Comparison of ENCODE assay signal across 8 mouse cellular contexts in the genomic region with DNA sequence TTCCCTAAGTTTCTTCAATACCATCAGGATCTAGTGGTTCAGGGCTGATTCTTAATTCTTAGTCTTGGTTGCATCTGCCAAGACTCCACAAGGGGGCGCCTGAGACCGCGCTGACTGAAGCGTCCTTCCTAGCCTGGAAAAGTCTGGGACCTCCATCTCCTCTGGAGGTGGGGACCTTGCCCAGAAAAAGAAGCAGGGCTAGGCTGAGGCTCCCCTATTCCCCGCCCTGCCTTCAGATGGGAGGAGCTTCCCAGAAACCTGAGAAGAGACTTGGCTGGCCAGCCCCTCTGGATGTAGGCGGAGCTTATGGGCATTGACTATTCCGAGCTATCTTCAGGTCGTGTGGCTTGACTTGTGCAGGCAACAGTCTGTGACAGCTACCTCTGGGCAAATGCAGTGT. TPM values are rescaled to one million over a fixed set of nuclear protein-coding genes. Genes with fewer than 3 reads are reported as not detected.
DNase-seq lines count a peak whose midpoint lies in the region; ATAC-seq lines count a peak whose summit lies in the region.

No protein-coding gene starts in this region.

- DNase-seq in 3134 (ENCODE audit: extremely low read depth, insufficient read length, low spot score): peak; percentile 60
- DNase-seq in adrenal gland, adult 18-20 months (ENCODE audit: low spot score in 2 of 2): peak; percentile 77 to 79
- peak; percentile 90 for DNase-seq in embryo, embryonic 9.5 days (ENCODE audit: extremely low spot score)
- DNase-seq in heart, adult 18-20 months: peak; percentile 93
- peak; percentile 88 for DNase-seq in kidney, adult 11 months

- peak overlapping the region; percentile 0; the same call in 1 of the 2 replicates for H3K4me2 ChIP-seq in limb, embryonic 15.5 days
- H3K4me2 ChIP-seq in stomach, embryonic 15.5 days: peak overlapping the region; percentile 30

- 0 out of 2 replicates have a peak, but pooled peaks cover 7% of the 10 kb centered on the region for H3K36me3 ChIP-seq in limb, embryonic 15.5 days
- no peaks in the 10 kb centered on the region for H3K36me3 ChIP-seq in stomach, embryonic 15.5 days

- peak; percentile 57; the same call in 1 of the 2 replicates for ATAC-seq in limb, embryonic 15.5 days (ENCODE audit: insufficient number of reproducible peaks, low FRiP score, low TSS enrichment, low read depth)
- peak; percentile 12 for ATAC-seq in monocyte, adult 5-6 weeks (replicated peaks; ENCODE audit: insufficient number of reproducible peaks, low FRiP score, low TSS enrichment, poor library complexity, severe bottlenecking)
- ATAC-seq in stomach, embryonic 15.5 days (ENCODE audit: insufficient read depth, low FRiP score, low read depth): peak; percentile 41

- no peak overlapping the region for H3K4me3 ChIP-seq in limb, embryonic 15.5 days
- H3K4me3 ChIP-seq in stomach, embryonic 15.5 days (replicated peaks): no peak overlapping the region

- H3K4me1 ChIP-seq in limb, embryonic 15.5 days: peaks cover 27% of the 10 kb centered on the region
- peaks cover 47% of the 10 kb centered on the region for H3K4me1 ChIP-seq in stomach, embryonic 15.5 days

- H3K9me3 ChIP-seq in limb, embryonic 15.5 days: no peaks in the 10 kb centered on the region
- no peaks in the 10 kb centered on the region for H3K9me3 ChIP-seq in stomach, embryonic 15.5 days

- H3K27me3 ChIP-seq in limb, embryonic 15.5 days: 0 out of 2 replicates have a peak, but pooled peaks cover 3% of the 10 kb centered on the region
- H3K27me3 ChIP-seq in stomach, embryonic 15.5 days (replicated peaks): no peaks in the 10 kb centered on the region

- no peak overlapping the region for H3K9ac ChIP-seq in limb, embryonic 15.5 days
- H3K9ac ChIP-seq in stomach, embryonic 15.5 days: no peak overlapping the region

- 1% methylated on average over 8 of the region's 8 CpGs for WGBS in limb, embryonic 15.5 days
- 2% methylated on average over 8 of the region's 8 CpGs for WGBS in stomach, embryonic 15.5 days

- no peak overlapping the region for H3K27ac ChIP-seq in limb, embryonic 15.5 days
- peak overlapping the region; percentile 91 for H3K27ac ChIP-seq in stomach, embryonic 15.5 days

RNA-seq across cellular contexts. Expression of gene Cables2, which starts 2.5 kb away (rescaled TPM):
- total RNA-seq in adrenal gland, adult 18-20 months (2021): 10 to 100 TPM; 12.1 to 15.6 TPM
- total RNA-seq in heart, adult 18-20 months (2021): 10 to 100 TPM; 10.9 TPM
- polyA plus RNA-seq in limb, embryonic 15.5 days (2015; fragmentation: Nextera tagmentation; extraction: Ambion mirVana): 9.3 and 12.5 TPM in 2 replicates
- total RNA-seq in monocyte, adult 5-6 weeks (2017): 16.9 to 23.7 TPM (median 20.6 TPM) in 3 replicates
- 14.5 and 15.2 TPM in 2 replicates for polyA plus RNA-seq in stomach, embryonic 15.5 days (2015; fragmentation: Nextera tagmentation; extraction: Ambion mirVana)

RNA-seq across cellular contexts. Expression of gene Rbbp8nl, which starts 13.8 kb away (rescaled TPM):
- not detected for total RNA-seq in adrenal gland, adult 18-20 months (2021)
- total RNA-seq in heart, adult 18-20 months (2021): not detected
- polyA plus RNA-seq in limb, embryonic 15.5 days (2015; fragmentation: Nextera tagmentation; extraction: Ambion mirVana): 2.0 and 2.3 TPM in 2 replicates
- not detected in 3 replicates for total RNA-seq in monocyte, adult 5-6 weeks (2017)
- polyA plus RNA-seq in stomach, embryonic 15.5 days (2015; fragmentation: Nextera tagmentation; extraction: Ambion mirVana): 3.1 and 3.4 TPM in 2 replicates

RNA-seq across cellular contexts. Expression of gene Rps21, which starts 18.7 kb away (rescaled TPM):
- total RNA-seq in adrenal gland, adult 18-20 months (2021): 100 to 1,000 TPM; 777 to 810 TPM
- 100 to 1,000 TPM; 561 to 600 TPM for total RNA-seq in heart, adult 18-20 months (2021)
- 429 and 600 TPM in 2 replicates for polyA plus RNA-seq in limb, embryonic 15.5 days (2015; fragmentation: Nextera tagmentation; extraction: Ambion mirVana)
- 1,771 to 2,174 TPM (median 1,777 TPM) in 3 replicates for total RNA-seq in monocyte, adult 5-6 weeks (2017)
- 516 and 531 TPM in 2 replicates for polyA plus RNA-seq in stomach, embryonic 15.5 days (2015; fragmentation: Nextera tagmentation; extraction: Ambion mirVana)

RNA-seq across cellular contexts. Expression of gene Lama5, which starts 50.2 kb away (rescaled TPM):
- total RNA-seq in adrenal gland, adult 18-20 months (2021): 10 to 100 TPM; 31.5 to 61.3 TPM
- 10 to 100 TPM; 72.2 to 78.5 TPM for total RNA-seq in heart, adult 18-20 months (2021)
- 24.5 and 25.9 TPM in 2 replicates for polyA plus RNA-seq in limb, embryonic 15.5 days (2015; fragmentation: Nextera tagmentation; extraction: Ambion mirVana)
- total RNA-seq in monocyte, adult 5-6 weeks (2017): 0.29 to 7.1 TPM (median 0.29 TPM) in 3 replicates
- polyA plus RNA-seq in stomach, embryonic 15.5 days (2015; fragmentation: Nextera tagmentation; extraction: Ambion mirVana): 45.6 and 47.5 TPM in 2 replicates

RNA-seq across cellular contexts. Expression of gene Gata5, which starts 58.7 kb away (rescaled TPM):
- under 1 TPM in 1 of 2 experiments, not detected in 1; 0.16 TPM for total RNA-seq in adrenal gland, adult 18-20 months (2021)
- under 1 TPM; 0.35 to 0.80 TPM for total RNA-seq in heart, adult 18-20 months (2021)
- polyA plus RNA-seq in limb, embryonic 15.5 days (2015; fragmentation: Nextera tagmentation; extraction: Ambion mirVana): not detected in 2 replicates
- total RNA-seq in monocyte, adult 5-6 weeks (2017): not detected in 3 replicates
- 5.5 and 6.0 TPM in 2 replicates for polyA plus RNA-seq in stomach, embryonic 15.5 days (2015; fragmentation: Nextera tagmentation; extraction: Ambion mirVana)
